Mouse (Mus musculus) heart, adult 2 months (tissue): Measurements from ENCODE around the gene Olfr791. TPM values are rescaled to one million over a fixed set of nuclear protein-coding genes. Genes with fewer than 3 reads are reported as not detected.

Source experiments
- DNase-seq, 2 experiments: peaks; one replicate each; pipeline ENCODE4 v3.0.0; 2021
- H3K27ac ChIP-seq: fragments of 200-600 bp; 2 replicates; pipeline ENCODE4 v1.8.1; 2022
- H3K27me3 ChIP-seq: fragments of 200-500 bp; 2 replicates; pipeline ENCODE4 v1.6.1; 2012; ENCODE audit warnings: mild to moderate bottlenecking, low read length, inconsistent platforms, mixed read lengths; ENCODE audit not compliant: control insufficient read depth, insufficient read depth
- H3K36me3 ChIP-seq: fragments of 200-500 bp; 2 replicates; pipeline ENCODE4 v1.6.1; 2012; ENCODE audit warnings: low read length, inconsistent platforms; ENCODE audit not compliant: control insufficient read depth, insufficient read depth
- H3K4me1 ChIP-seq: fragments of 200-500 bp; 2 replicates; pipeline ENCODE4 v1.6.1; 2011; ENCODE audit warnings: low read length; ENCODE audit not compliant: control insufficient read depth, insufficient read depth
- H3K4me3 ChIP-seq: fragments of 200-600 bp; 2 replicates; pipeline ENCODE4 v1.8.1; 2022
- H3K79me2 ChIP-seq: fragments of 200-500 bp; replicated peaks from 2 replicates; pipeline ENCODE4 v1.6.1; 2012; ENCODE audit warnings: mild to moderate bottlenecking, inconsistent platforms, low read length, moderate library complexity, mixed read lengths; ENCODE audit not compliant: control insufficient read depth, insufficient read depth
- H3K9ac ChIP-seq: fragments of 200-500 bp; 2 replicates; pipeline ENCODE4 v1.6.1; 2012; ENCODE audit warnings: low read depth, mild to moderate bottlenecking, control low read depth, inconsistent platforms, low read length, mixed read lengths
- CTCF ChIP-seq: fragments of 200-600 bp; IDR thresholded peaks from 2 replicates; pipeline ENCODE4 v1.8.1; 2022; ENCODE audit warnings: antibody characterized with exemption, mild to moderate bottlenecking, moderate library complexity
- EP300 ChIP-seq: fragments of 200-500 bp; IDR thresholded peaks from 2 replicates; pipeline ENCODE4 v1.6.1; 2011; ENCODE audit warnings: low read depth, low read length, control low read depth; ENCODE audit not compliant: insufficient read depth
- POLR2A ChIP-seq: fragments of 200-500 bp; IDR thresholded peaks from 2 replicates; pipeline ENCODE4 v1.6.1; 2011; ENCODE audit warnings: mild to moderate bottlenecking, low read depth, low read length, control low read depth; ENCODE audit not compliant: insufficient read depth
- WGBS: fragments of 180-500 bp; shearing (Covaris S2); methylation state at CpG from one replicate; pipeline ENCODE4 v1.1.7; 2018; 5-methylcytosine and 5-hydroxymethylcytosine counted together
- intact Hi-C: fragments of 180-260 bp; cut with DNase I; formaldehyde crosslinking; loops from one replicate; pipeline ENCODE4 v1.15.1; 2025
- polyA plus RNA-seq: library from polyadenylated mRNA; depleted of rRNA; stranded (reverse); fragments of >200 nt; gene quantifications from 2 replicates; pipeline ENCODE4 v1.2.3, GENCODE M21; 2012; rRNA removed
- total RNA-seq, 2 experiments: library from RNA; stranded (reverse); gene quantifications; 2 replicates each; pipeline ENCODE4 v1.2.3; 2021

The Olfr791 gene
- total and polyA plus RNA-seq, 3 experiments = not detected

DNA sequence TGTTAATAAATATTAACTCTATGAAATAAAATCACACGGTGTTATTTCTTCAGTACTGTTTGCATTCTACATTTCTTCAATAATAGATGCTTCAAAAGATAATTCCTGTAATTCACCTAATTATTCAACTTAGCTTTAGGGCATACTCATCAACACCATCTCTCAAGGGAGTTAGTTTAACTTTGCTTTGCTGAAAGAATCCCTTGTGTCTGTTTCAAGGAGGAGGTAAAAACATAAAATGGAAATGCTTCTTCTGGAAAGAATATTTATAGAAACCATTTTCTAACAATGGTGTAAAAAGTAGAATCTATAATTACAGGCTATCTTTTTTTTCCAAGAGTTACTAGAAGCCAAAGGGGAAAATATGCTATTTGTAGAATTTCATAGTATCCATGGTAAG lies 17.3 kb downstream of the Olfr791 start, which contains the start of gene Olfr792:
Olfr792 (plus strand) TSS at position 301 of the 400 bp plus-strand sequence.
- DNase-seq = no peak
- intact Hi-C loops = no loop called here

DNA sequence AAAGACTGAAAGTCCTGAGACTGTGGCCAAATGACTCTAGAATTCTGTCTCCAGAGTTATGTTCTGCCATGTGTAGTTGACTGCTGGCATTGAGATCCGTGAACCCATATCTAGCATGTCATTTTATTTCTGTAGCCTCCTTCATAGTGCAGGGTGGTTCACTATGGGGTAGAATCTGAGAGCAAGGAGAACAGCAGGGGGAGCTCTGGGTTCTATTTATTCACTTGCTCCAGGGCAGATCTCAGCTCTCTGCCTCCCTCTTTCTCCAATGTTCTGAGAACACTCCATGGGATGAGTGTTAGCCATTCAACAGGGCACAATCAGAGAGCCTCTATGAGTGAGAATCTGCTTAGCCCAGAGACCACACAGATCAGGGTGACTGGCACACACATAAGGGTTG lies 27.8 kb downstream of the Olfr791 start:
- TF ChIP-seq EP300 (no peak), CTCF (no peak), POLR2A (no peak)
- no peak for DNase-seq
- no peaks in the 10 kb centered on the region for H3K27me3 ChIP-seq
- H3K4me1 ChIP-seq = no peaks in the 10 kb centered on the region
- H3K9ac ChIP-seq = no peak overlapping the region
- no peak overlapping the region for H3K27ac ChIP-seq
- intact Hi-C loops = no loop called here
- no peaks in the 10 kb centered on the region for H3K79me2 ChIP-seq
- WGBS = 23% methylated on average over 1 of the region's 1 CpGs
- H3K4me3 ChIP-seq = no peak overlapping the region
- H3K36me3 ChIP-seq = no peaks in the 10 kb centered on the region

More for the DNA sequence above, 17.3 kb downstream of the Olfr791 start, which contains the start of gene Olfr792:
- Histone ChIP-seq H3K79me2 (no peaks in the 10 kb centered on the region), H3K9ac (no peak within 1 kb of the TSS), H3K36me3 (no peaks in the 10 kb centered on the region), H3K4me1 (no peaks in the 10 kb centered on the region), H3K27ac (no peak within 1 kb of the TSS), H3K4me3 (no peak within 1 kb of the TSS), H3K27me3 (no peaks in the 10 kb centered on the region)
- WGBS = 71% methylated on average over 1 of the region's 1 CpGs
- TF ChIP-seq POLR2A (no peak), CTCF (no peak), EP300 (no peak)

DNA sequence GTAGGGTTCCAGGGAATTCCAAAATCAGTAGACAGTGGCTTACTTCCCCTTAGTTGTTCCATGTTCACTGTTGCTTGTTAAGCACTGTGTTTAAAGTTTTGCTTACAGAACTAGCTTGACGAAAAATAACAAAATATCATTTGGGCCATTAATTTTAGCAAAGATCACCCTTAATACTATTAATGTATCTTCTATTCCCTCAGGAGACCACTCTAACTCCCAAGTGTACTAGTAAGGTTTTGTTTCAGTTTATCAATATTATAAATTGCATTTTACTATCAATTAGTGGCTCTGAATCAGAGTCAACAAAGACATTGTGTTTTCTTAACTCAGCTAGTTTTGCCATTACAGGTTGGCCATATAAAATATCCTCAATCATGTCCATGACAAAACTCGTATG lies 45.8 kb downstream of the Olfr791 start, which contains the start of gene Olfr794:
Olfr794 (plus strand) TSS at position 301 of the 400 bp plus-strand sequence.
- WGBS = 56% methylated on average over 2 of the region's 2 CpGs
- no peak for DNase-seq
- intact Hi-C loops = no loop called here
- H3K27ac ChIP-seq = no peak within 1 kb of the TSS
- H3K9ac ChIP-seq = no peak within 1 kb of the TSS
- no peaks in the 10 kb centered on the region for H3K4me1 ChIP-seq
- no peak within 1 kb of the TSS for H3K4me3 ChIP-seq
- no peaks in the 10 kb centered on the region for H3K36me3 ChIP-seq
- no peaks in the 10 kb centered on the region for H3K79me2 ChIP-seq
- no peaks in the 10 kb centered on the region for H3K27me3 ChIP-seq
- TF ChIP-seq EP300 (no peak), POLR2A (no peak), CTCF (no peak)

DNA sequence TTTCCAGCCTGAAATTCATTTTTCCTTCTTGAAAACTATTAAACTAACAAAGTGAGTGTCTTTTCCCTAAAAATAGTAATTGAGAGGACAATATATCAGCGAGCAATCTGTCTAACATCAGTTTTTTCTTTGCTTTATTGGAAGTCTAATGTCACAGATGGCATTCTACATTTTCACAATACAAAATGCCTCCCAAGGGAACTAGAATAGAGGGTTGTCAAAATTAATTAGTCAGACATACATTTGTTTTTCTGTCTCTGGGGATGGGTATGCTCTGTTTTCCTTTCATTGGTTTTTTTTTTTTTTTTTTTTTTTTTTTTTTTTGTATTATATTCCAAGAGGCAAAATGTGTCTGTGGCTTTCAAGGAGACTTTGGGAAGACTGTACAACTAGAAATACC lies 55.5 kb downstream of the Olfr791 start:
- intact Hi-C loops = no loop called here

More for the DNA sequence above, 55.5 kb downstream of the Olfr791 start:
- Histone ChIP-seq H3K27ac (no peak overlapping the region), H3K36me3 (no peaks in the 10 kb centered on the region), H3K9ac (no peak overlapping the region), H3K4me3 (no peak overlapping the region), H3K79me2 (no peaks in the 10 kb centered on the region), H3K27me3 (no peaks in the 10 kb centered on the region), H3K4me1 (no peaks in the 10 kb centered on the region)
- TF ChIP-seq CTCF (no peak), POLR2A (no peak), EP300 (no peak)
- DNase-seq = no peak
- 54% methylated on average over 1 of the region's 1 CpGs for WGBS

Other genes starting within 250 kb of the Olfr791 start
- not detected for gene Olfr780, start 203.7 kb upstream of the Olfr791 start, total RNA-seq
- gene Olfr780, start 203.7 kb upstream of the Olfr791 start, polyA plus RNA-seq = not detected in 2 replicates
- gene Olfr781, start 192.9 kb upstream of the Olfr791 start, total RNA-seq = not detected
- not detected in 2 replicates for gene Olfr781, start 192.9 kb upstream of the Olfr791 start, polyA plus RNA-seq
- not detected for gene Olfr782, start 172.9 kb upstream of the Olfr791 start, total RNA-seq
- not detected in 2 replicates for gene Olfr782, start 172.9 kb upstream of the Olfr791 start, polyA plus RNA-seq
- gene Olfr784, start 137.7 kb upstream of the Olfr791 start, total RNA-seq = under 1 TPM; 0.07 to 0.10 TPM
- gene Olfr784, start 137.7 kb upstream of the Olfr791 start, polyA plus RNA-seq = 0.06 TPM in 1 of 2 replicates, not detected in the other
- not detected for gene Olfr785, start 116.4 kb upstream of the Olfr791 start, total RNA-seq
- not detected in 2 replicates for gene Olfr785, start 116.4 kb upstream of the Olfr791 start, polyA plus RNA-seq
- not detected for gene Olfr786, start 94.5 kb upstream of the Olfr791 start, total RNA-seq
- gene Olfr786, start 94.5 kb upstream of the Olfr791 start, polyA plus RNA-seq = not detected in 2 replicates
- gene Olfr787, start 59.9 kb upstream of the Olfr791 start, total RNA-seq = not detected
- not detected in 2 replicates for gene Olfr787, start 59.9 kb upstream of the Olfr791 start, polyA plus RNA-seq
- not detected for gene Olfr788, start 50.8 kb upstream of the Olfr791 start, total RNA-seq
- gene Olfr788, start 50.8 kb upstream of the Olfr791 start, polyA plus RNA-seq = not detected in 2 replicates
- not detected for gene Olfr789, start 37.0 kb upstream of the Olfr791 start, total RNA-seq
- not detected in 2 replicates for gene Olfr789, start 37.0 kb upstream of the Olfr791 start, polyA plus RNA-seq
- not detected for gene Olfr790, start 23.3 kb upstream of the Olfr791 start, total RNA-seq
- not detected in 2 replicates for gene Olfr790, start 23.3 kb upstream of the Olfr791 start, polyA plus RNA-seq
- gene Olfr792, start 17.4 kb downstream of the Olfr791 start, total RNA-seq = not detected
- gene Olfr792, start 17.4 kb downstream of the Olfr791 start, polyA plus RNA-seq = not detected in 2 replicates
- not detected for gene Olfr794, start 45.9 kb downstream of the Olfr791 start, total RNA-seq
- not detected in 2 replicates for gene Olfr794, start 45.9 kb downstream of the Olfr791 start, polyA plus RNA-seq
- not detected for gene Olfr796, start 90.8 kb downstream of the Olfr791 start, total RNA-seq
- gene Olfr796, start 90.8 kb downstream of the Olfr791 start, polyA plus RNA-seq = not detected in 2 replicates
- not detected for gene Olfr798, start 106.1 kb downstream of the Olfr791 start, total RNA-seq
- not detected in 2 replicates for gene Olfr798, start 106.1 kb downstream of the Olfr791 start, polyA plus RNA-seq
- gene Olfr799, start 115.7 kb downstream of the Olfr791 start, total RNA-seq = not detected
- gene Olfr799, start 115.7 kb downstream of the Olfr791 start, polyA plus RNA-seq = not detected in 2 replicates
- not detected for gene Olfr800, start 135.9 kb downstream of the Olfr791 start, total RNA-seq
- gene Olfr800, start 135.9 kb downstream of the Olfr791 start, polyA plus RNA-seq = not detected in 2 replicates
- gene Olfr801, start 152.1 kb downstream of the Olfr791 start, total RNA-seq = not detected
- gene Olfr801, start 152.1 kb downstream of the Olfr791 start, polyA plus RNA-seq = not detected in 2 replicates
- gene Olfr802, start 166.4 kb downstream of the Olfr791 start, total RNA-seq = not detected
- gene Olfr802, start 166.4 kb downstream of the Olfr791 start, polyA plus RNA-seq = not detected in 2 replicates
- gene Olfr803, start 172.5 kb downstream of the Olfr791 start, total RNA-seq = not detected
- not detected in 2 replicates for gene Olfr803, start 172.5 kb downstream of the Olfr791 start, polyA plus RNA-seq
- not detected for gene Olfr804, start 181.4 kb downstream of the Olfr791 start, total RNA-seq
- not detected in 2 replicates for gene Olfr804, start 181.4 kb downstream of the Olfr791 start, polyA plus RNA-seq
- not detected for gene Olfr805, start 207.6 kb downstream of the Olfr791 start, total RNA-seq
- gene Olfr805, start 207.6 kb downstream of the Olfr791 start, polyA plus RNA-seq = not detected in 2 replicates
- not detected for gene Olfr806, start 220.1 kb downstream of the Olfr791 start, total RNA-seq
- gene Olfr806, start 220.1 kb downstream of the Olfr791 start, polyA plus RNA-seq = not detected in 2 replicates
- gene Olfr807, start 236.0 kb downstream of the Olfr791 start, total RNA-seq = not detected
- not detected in 2 replicates for gene Olfr807, start 236.0 kb downstream of the Olfr791 start, polyA plus RNA-seq
- not detected for gene Olfr808, start 243.7 kb downstream of the Olfr791 start, total RNA-seq
- gene Olfr808, start 243.7 kb downstream of the Olfr791 start, polyA plus RNA-seq = not detected in 2 replicates